Mouse (Mus musculus): Measurements from ENCODE around the gene Ctcf. TPM values are rescaled to one million over a fixed set of nuclear protein-coding genes. Genes with fewer than 3 reads are reported as not detected.
"Not testable (repeated sequence)": the region's sequence is repeated elsewhere in the genome, so short reads cannot be mapped to it uniquely, and the experiment has no call there.

Ctcf gene
- polyA plus RNA-seq, 1 experiment from 2014 or later, result 116 TPM

- not testable (repeated sequence) for H3K36me3 ChIP-seq (replicated peaks; ENCODE audit: control insufficient read depth, insufficient read depth, low read depth, low read length); H3K9ac ChIP-seq (replicated peaks; ENCODE audit: low read length); DNase-seq (ENCODE audit: low spot score); H3K4me1 ChIP-seq (ENCODE audit: control insufficient read depth, insufficient read depth, low read length); H3K9me3 ChIP-seq (replicated peaks; ENCODE audit: control insufficient read depth, low read length); H3K27ac ChIP-seq (replicated peaks; ENCODE audit: low read depth, low read length); ATAC-seq (replicated peaks; ENCODE audit: insufficient number of reproducible peaks, low FRiP score, low TSS enrichment, low read depth); H3K4me2 ChIP-seq (ENCODE audit: low read depth, low read length); H3K27me3 ChIP-seq (ENCODE audit: control insufficient read depth, insufficient read depth, low read length); H3K4me3 ChIP-seq (ENCODE audit: low read depth, low read length)
- 84% methylated on average over 3 of the region's 3 CpGs for WGBS
These were observed 33.8 kb upstream of the Ctcf start for GRCm38 (mm10) chr8:105602540-105602939.

DNA sequence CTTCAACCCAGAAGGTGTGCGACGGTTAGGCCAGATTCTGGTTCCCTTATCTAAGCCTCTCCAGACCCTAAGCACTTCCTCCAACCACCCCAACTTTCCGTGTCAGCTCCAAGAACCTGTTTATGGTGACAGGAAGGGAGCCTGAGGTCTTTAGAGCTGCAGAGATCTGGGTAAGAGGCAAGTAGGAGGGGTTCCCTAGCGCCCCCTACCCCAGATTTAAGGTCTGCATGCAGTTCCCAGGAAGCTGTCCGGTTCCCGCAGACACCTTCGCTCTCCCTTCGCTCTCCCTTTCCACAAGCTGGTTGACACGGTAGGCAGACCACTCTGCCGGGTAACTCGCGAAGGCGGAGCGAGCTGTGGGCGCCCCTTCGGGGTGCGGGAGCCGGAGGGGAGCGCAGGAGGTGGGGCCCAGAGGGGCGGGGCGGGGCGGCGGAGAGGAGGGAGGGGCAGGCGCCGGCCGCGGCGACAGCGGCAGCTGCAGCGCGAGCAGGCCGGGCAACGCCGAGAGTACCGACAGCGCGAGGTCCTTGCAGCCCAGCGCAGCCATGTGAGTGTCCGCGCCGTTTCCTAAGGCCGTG is 31.5 kb upstream of the Ctcf start, which contains the start of gene Ripor1:
Gene Ripor1 (plus strand): TSS at position 452 of the 578 bp plus-strand sequence.
- peak; percentile 64 for ATAC-seq (replicated peaks; ENCODE audit: insufficient number of reproducible peaks, low FRiP score, low TSS enrichment, low read depth)
- under 1% methylated on average over 21 of the region's 42 CpGs for WGBS
- DNase-seq (ENCODE audit: low spot score), result peak; percentile 85
- Histone ChIP-seq H3K9ac (replicated peaks; ENCODE audit: low read length) (peak within 1 kb of the TSS; percentile 81), H3K4me2 (ENCODE audit: low read depth, low read length) (peak within 1 kb of the TSS; percentile 92), H3K9me3 (replicated peaks; ENCODE audit: control insufficient read depth, low read length) (no peaks in the 10 kb centered on the region), H3K27ac (replicated peaks; ENCODE audit: low read depth, low read length) (peak within 1 kb of the TSS; percentile 47; the same call in 1 of the 2 replicates), H3K4me1 (ENCODE audit: control insufficient read depth, insufficient read depth, low read length) (peaks cover 7% of the 10 kb centered on the region; the same call in 1 of the 2 replicates), H3K27me3 (ENCODE audit: control insufficient read depth, insufficient read depth, low read length) (no peaks in the 10 kb centered on the region), H3K4me3 (ENCODE audit: low read depth, low read length) (peak within 1 kb of the TSS; percentile 76), H3K36me3 (replicated peaks; ENCODE audit: control insufficient read depth, insufficient read depth, low read depth, low read length) (no peaks in the 10 kb centered on the region)

GRCm38 (mm10) chr8:105605491-105606188 is 30.7 kb upstream of the Ctcf start:
- Histone ChIP-seq H3K9me3 (replicated peaks; ENCODE audit: control insufficient read depth, low read length) (no peaks in the 10 kb centered on the region), H3K4me3 (ENCODE audit: low read depth, low read length) (peak overlapping the region; percentile 76), H3K27me3 (ENCODE audit: control insufficient read depth, insufficient read depth, low read length) (no peaks in the 10 kb centered on the region), H3K36me3 (replicated peaks; ENCODE audit: control insufficient read depth, insufficient read depth, low read depth, low read length) (no peaks in the 10 kb centered on the region), H3K9ac (replicated peaks; ENCODE audit: low read length) (peak overlapping the region; percentile 81), H3K4me2 (ENCODE audit: low read depth, low read length) (peak overlapping the region; percentile 92), H3K27ac (replicated peaks; ENCODE audit: low read depth, low read length) (peak overlapping the region; percentile 47; the same call in 1 of the 2 replicates), H3K4me1 (ENCODE audit: control insufficient read depth, insufficient read depth, low read length) (peaks cover 7% of the 10 kb centered on the region; the same call in 1 of the 2 replicates)
- ATAC-seq (replicated peaks; ENCODE audit: insufficient number of reproducible peaks, low FRiP score, low TSS enrichment, low read depth), result peak; percentile 17
- under 1% methylated on average over 39 of the region's 39 CpGs for WGBS
- peak; percentile 45 for DNase-seq (ENCODE audit: low spot score)

DNA sequence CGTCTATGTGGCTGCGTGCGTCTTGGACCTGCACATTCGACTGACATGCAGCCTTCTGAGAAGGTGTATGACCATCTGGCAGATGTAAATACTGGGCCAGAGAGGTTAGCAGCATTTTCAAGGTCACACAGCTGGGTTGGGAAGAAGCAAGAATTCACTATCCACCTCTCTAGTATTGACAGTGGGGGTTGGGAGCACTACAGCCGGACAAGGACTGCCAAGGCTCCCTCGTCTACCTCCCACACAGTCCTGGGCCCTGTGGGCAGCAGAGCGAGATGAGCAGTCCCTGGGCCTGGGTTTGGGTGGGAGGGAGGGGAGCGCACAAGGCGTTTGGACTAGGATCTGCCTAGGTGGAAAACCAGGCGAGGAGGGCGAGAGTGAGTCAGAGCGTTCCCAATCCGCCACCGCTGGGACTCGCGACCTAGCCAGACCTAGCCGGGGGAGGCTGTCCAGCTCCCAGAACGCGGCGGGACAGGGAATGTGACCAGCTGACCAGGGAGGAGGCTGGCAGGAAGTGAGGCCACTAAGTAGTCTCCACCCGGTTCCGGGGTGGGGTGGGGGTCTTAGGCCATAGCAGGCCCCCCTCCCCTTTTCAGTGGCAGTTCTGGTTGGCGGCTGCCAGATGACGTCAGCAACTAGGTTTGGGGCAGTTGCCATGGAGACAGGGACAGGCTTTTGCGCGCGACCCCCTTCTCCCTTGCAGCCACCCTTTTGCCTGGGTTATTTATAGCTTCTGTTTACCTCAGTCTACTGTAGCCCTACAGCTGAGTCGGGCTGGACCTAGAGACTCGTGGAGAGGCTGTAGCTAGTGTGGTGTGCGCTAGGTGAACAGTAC is 30.0 kb upstream of the Ctcf start:
- H3K27me3 ChIP-seq (ENCODE audit: control insufficient read depth, insufficient read depth, low read length), result no peaks in the 10 kb centered on the region
- no peak overlapping the region for H3K27ac ChIP-seq (replicated peaks; ENCODE audit: low read depth, low read length)
- peak overlapping the region; percentile 92 for H3K4me2 ChIP-seq (ENCODE audit: low read depth, low read length)
- peak overlapping the region; percentile 81 for H3K9ac ChIP-seq (replicated peaks; ENCODE audit: low read length)
- DNase-seq (ENCODE audit: low spot score) (peak; percentile 88), ATAC-seq (replicated peaks; ENCODE audit: insufficient number of reproducible peaks, low FRiP score, low TSS enrichment, low read depth) (peak; percentile 70)
- H3K9me3 ChIP-seq (replicated peaks; ENCODE audit: control insufficient read depth, low read length), result no peaks in the 10 kb centered on the region
- H3K4me1 ChIP-seq (ENCODE audit: control insufficient read depth, insufficient read depth, low read length), result peaks cover 7% of the 10 kb centered on the region; the same call in 1 of the 2 replicates
- H3K36me3 ChIP-seq (replicated peaks; ENCODE audit: control insufficient read depth, insufficient read depth, low read depth, low read length), result no peaks in the 10 kb centered on the region
- peak overlapping the region; percentile 76 for H3K4me3 ChIP-seq (ENCODE audit: low read depth, low read length)
- WGBS, result 1% methylated on average over 30 of the region's 30 CpGs

DNA sequence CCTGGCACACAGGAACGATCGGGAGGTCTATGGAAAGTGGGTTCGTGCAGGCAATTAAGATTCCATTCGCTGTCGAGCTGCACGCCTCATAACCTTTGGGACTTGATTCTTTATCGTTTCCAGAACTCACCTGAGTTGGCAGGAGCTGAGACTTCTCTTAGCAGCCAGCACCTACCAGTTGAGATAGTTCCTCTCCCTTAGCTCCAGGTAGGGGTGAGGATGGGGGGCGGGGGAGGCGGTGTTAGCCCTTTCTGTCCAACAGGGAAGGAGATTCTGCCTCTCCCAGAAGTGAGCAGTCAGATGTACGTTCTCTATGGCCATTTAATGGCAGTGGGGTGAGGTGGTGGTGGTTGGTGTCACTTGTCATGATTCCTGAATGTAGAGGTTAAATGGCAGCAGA is 29.3 kb upstream of the Ctcf start:
- DNase-seq (ENCODE audit: low spot score), result no peak
- Histone ChIP-seq H3K27me3 (ENCODE audit: control insufficient read depth, insufficient read depth, low read length) (no peaks in the 10 kb centered on the region), H3K9ac (replicated peaks; ENCODE audit: low read length) (no peak overlapping the region), H3K4me3 (ENCODE audit: low read depth, low read length) (peak overlapping the region; percentile 76), H3K36me3 (replicated peaks; ENCODE audit: control insufficient read depth, insufficient read depth, low read depth, low read length) (no peaks in the 10 kb centered on the region), H3K9me3 (replicated peaks; ENCODE audit: control insufficient read depth, low read length) (no peaks in the 10 kb centered on the region), H3K27ac (replicated peaks; ENCODE audit: low read depth, low read length) (no peak overlapping the region), H3K4me2 (ENCODE audit: low read depth, low read length) (peak overlapping the region; percentile 92), H3K4me1 (ENCODE audit: control insufficient read depth, insufficient read depth, low read length) (peaks cover 7% of the 10 kb centered on the region; the same call in 1 of the 2 replicates)
- ATAC-seq (replicated peaks; ENCODE audit: insufficient number of reproducible peaks, low FRiP score, low TSS enrichment, low read depth), result no peak
- WGBS, result 10% methylated on average over 10 of the region's 10 CpGs

- no peak overlapping the region for H3K4me3 ChIP-seq (ENCODE audit: low read depth, low read length)
- no peak overlapping the region for H3K27ac ChIP-seq (replicated peaks; ENCODE audit: low read depth, low read length)
- H3K9ac ChIP-seq (replicated peaks; ENCODE audit: low read length), result no peak overlapping the region
- no peaks in the 10 kb centered on the region for H3K9me3 ChIP-seq (replicated peaks; ENCODE audit: control insufficient read depth, low read length)
- no peak for ATAC-seq (replicated peaks; ENCODE audit: insufficient number of reproducible peaks, low FRiP score, low TSS enrichment, low read depth)
- H3K36me3 ChIP-seq (replicated peaks; ENCODE audit: control insufficient read depth, insufficient read depth, low read depth, low read length), result no peaks in the 10 kb centered on the region
- H3K27me3 ChIP-seq (ENCODE audit: control insufficient read depth, insufficient read depth, low read length), result no peaks in the 10 kb centered on the region; the same call in 1 of the 2 replicates
- H3K4me1 ChIP-seq (ENCODE audit: control insufficient read depth, insufficient read depth, low read length), result peaks cover 7% of the 10 kb centered on the region; the same call in 1 of the 2 replicates
- 28% methylated on average over 4 of the region's 4 CpGs for WGBS
- no peak overlapping the region for H3K4me2 ChIP-seq (ENCODE audit: low read depth, low read length)
- DNase-seq (ENCODE audit: low spot score), result peak; percentile 70
These were observed 28.7 kb upstream of the Ctcf start for GRCm38 (mm10) chr8:105607684-105608083.

GRCm38 (mm10) chr8:105609355-105609754 is 27.0 kb upstream of the Ctcf start:
- WGBS, result 69% methylated on average over 2 of the region's 2 CpGs
- Histone ChIP-seq H3K36me3 (replicated peaks; ENCODE audit: control insufficient read depth, insufficient read depth, low read depth, low read length) (no peaks in the 10 kb centered on the region), H3K9ac (replicated peaks; ENCODE audit: low read length) (no peak overlapping the region), H3K4me1 (ENCODE audit: control insufficient read depth, insufficient read depth, low read length) (peaks cover 13% of the 10 kb centered on the region; the same call in 1 of the 2 replicates), H3K4me2 (ENCODE audit: low read depth, low read length) (no peak overlapping the region), H3K27me3 (ENCODE audit: control insufficient read depth, insufficient read depth, low read length) (peaks cover 4% of the 10 kb centered on the region), H3K9me3 (replicated peaks; ENCODE audit: control insufficient read depth, low read length) (no peaks in the 10 kb centered on the region), H3K4me3 (ENCODE audit: low read depth, low read length) (no peak overlapping the region), H3K27ac (replicated peaks; ENCODE audit: low read depth, low read length) (no peak overlapping the region)
- DNase-seq (ENCODE audit: low spot score) (no peak), ATAC-seq (replicated peaks; ENCODE audit: insufficient number of reproducible peaks, low FRiP score, low TSS enrichment, low read depth) (no peak)
